Mouse (Mus musculus): Measurements from ENCODE around the gene 6430531B16Rik.

6430531B16Rik gene

DNA sequence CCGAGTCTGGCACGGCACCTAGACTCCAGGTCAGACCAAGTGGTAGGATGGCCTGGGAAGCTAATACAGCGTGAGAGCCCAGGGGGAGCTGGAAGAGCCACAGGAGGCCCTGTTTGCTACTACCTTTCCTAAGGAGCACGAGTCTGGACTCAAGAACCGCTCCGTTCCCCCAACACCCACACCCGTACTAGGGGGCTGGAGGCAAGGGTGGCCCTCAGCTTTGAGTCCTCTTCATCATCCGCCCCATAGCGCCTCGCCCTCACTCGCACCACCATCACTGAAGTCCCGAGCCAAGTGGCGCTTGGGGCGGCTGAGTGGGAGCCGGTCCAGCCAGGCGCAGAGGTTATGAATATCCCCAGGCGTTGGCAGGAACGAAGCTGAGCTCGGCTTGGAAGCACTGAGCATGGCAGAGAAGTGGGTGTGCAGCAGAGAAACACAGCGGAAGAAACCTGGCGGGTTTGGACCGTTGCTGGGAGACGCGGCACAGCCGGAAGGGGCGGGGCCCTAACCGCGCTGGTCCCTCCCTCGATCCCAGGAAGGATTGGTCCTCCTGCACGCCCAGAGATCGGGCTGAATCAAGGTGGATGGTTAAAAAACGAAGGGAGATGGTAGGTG is at the start of gene 6430531B16Rik:
6430531B16Rik (minus strand) TSS at position 478 of the 615 bp plus-strand sequence.
- peak; percentile 89 for DNase-seq (ENCODE audit: low spot score)

DNA sequence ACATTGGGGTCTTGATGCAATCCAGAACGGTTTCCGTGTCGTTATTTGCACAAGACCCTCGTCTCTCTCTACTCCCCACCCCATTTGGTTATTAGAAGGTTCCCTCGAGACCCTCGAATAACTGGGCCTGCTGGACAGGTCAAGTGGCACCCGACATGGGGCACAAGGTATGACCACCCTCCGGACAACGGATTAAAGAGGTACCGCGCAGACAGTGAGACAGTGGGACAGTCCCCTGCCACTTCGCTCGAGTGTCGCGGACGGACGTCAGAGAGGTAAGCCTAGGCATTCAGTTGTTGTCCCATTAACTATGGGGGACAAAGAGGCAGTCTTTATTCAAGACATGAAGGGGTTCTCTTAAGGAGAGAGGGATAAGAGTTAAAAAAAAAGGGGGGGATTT is 32.8 kb upstream of the 6430531B16Rik start:
- DNase-seq (ENCODE audit: low spot score), result no peak

DNA sequence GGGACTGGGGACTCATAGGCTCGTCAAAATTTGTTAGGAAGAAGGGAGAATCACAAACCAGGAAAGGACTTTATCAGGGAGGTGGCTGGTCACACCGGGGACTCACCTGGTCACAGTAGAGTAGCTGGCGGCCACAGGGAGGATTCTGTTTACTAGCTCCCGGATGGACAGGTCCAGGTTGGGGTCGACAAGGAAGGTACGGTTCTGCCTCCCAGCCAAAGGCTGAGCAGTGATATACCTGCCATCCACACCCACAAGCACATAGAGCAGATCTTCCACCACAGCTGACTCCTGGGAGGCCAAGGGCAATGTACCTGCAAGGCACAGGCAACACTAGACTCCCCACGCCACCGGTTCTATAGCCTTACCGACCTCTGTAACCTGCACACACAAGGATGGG is 29.2 kb upstream of the 6430531B16Rik start:
- no peak for DNase-seq (ENCODE audit: low spot score)

DNA sequence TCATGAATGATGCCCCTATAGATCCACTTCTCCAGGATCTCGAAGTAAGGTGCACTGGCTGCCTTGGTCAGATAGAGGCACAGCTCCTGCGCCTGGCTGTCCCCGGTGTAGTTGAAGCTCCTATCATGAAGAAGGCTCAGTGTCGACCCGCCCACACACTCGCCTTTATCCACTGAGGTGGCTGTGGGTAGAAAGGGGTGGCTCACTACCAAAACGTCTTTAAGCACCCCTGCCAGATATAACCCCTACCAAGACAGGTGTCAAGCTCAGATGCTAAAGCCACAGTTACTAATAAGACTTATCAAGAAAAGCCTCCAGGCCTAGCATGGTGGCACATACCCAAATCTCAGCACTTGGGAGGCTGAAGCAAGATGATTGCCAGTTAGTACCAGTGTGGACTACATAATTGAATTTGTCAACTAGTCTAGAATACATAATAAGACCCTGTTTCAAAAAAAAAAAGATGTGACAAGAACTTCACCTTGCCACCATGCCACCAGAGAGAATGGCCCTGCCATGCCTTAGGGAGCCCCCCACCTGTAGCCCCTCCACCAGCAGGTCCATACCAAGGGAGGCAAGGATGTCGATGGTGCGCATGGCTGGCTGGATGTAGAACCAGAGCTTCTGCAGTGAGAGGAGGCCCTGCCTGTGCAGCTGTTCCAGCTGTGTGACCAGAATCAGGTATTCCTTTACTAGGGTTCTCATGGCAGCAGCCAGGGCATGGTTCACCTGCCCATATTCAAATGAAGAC is 28.5 kb upstream of the 6430531B16Rik start:
- no peak for DNase-seq (ENCODE audit: low spot score)

DNA sequence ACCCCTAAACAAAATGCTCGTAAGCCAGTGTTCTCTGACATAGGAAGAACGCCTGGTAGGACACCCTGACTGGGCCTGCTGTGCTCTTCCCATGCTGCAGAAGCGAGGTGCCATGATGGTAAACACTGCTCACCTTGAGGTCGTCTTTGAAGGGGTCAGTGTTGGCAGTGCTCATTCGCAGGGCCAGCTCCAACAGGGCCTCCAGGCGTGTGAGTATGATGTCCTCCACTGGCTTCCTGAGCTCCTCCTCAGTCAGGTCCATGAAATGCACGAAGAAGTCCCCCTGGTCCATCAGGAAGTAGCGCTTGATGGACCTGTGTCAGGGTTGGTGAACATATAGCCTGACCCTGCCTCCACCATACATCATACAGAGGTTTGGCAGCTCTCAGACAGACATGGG is 26.1 kb upstream of the 6430531B16Rik start:
- DNase-seq (ENCODE audit: low spot score), result no peak

DNA sequence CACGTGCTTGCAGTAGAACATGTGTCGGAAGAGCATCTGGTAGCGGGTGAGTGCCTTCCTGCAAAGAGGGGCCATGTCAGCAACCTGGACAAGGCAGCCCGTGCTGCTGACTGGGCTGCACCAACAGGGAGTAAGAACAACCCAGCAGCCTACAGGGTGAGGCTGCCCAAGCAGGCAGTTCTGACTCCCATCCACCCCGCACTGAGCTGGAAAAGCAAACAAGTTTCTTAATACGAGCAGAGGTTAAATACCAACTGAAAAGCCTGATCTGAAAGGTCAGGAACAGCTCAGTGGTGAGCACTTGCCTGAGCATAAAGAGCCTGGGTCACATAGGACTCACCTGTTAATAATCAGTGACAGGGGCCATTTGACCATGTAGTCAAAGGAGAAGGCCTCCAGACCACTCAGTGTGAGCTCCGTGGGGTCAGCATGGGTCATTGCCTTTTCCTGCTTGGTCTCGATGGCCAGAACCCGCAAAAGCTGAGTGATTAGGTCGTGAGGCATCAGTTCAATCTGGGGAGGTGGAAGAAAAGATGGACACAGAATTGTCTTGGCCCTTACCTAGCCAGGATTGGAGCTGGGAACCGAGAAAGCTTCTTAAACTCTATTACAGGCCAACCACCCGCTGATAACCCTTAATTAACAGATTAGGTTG is 22.7 kb upstream of the 6430531B16Rik start:
- DNase-seq (ENCODE audit: low spot score), result peak; percentile 29

DNA sequence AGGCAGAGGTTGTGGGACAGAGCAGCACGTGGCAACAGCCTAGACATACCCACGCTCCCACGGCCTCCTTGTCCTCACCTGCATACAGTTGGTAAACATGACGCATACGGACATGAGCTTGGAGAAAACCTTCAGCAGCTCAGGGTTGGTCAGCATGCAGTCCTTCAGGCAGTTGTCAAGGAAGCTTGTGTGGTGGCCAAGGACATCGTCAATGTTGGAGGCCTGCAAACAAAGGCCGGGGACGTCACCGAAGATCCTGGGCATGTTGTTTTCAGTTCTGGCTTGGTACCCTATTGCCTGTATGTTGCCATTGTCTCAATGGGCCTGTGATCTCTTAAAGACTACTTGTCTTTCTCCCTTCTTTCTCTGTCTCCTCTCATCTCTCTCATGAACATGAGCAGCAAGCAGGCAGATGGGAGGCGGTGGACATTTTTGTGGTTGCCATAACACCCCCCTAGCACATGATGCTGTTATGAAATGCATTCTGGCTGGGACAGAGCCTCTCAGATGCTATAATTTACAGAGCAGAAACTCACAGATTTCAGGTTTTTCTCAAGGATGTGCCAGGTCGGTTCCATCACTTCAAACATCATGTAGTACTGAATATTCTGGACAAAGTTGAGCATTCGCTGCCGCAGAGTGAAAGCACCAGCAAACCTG is 20.3 kb upstream of the 6430531B16Rik start:
- DNase-seq (ENCODE audit: low spot score), result no peak

DNA sequence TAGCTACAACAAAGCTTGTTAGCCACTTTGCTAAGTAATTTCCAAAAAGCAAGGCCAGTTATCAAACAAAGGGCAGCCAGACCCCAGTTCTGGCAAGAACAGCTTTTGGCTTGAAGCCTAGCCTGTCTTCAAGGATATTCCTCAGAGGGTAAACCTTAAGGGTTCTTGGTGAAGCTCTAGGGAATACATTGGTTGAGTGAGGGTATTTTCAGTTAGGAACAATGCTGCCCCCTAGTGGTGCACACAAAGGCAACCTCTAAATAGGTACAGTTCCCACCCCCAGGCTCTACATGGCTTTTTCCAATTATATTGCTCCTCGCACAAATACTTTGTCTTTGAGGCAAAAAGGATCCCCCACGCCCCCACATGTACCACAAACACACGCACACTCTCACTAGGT is 16.1 kb upstream of the 6430531B16Rik start:
- DNase-seq (ENCODE audit: low spot score), result peak; percentile 81

DNA sequence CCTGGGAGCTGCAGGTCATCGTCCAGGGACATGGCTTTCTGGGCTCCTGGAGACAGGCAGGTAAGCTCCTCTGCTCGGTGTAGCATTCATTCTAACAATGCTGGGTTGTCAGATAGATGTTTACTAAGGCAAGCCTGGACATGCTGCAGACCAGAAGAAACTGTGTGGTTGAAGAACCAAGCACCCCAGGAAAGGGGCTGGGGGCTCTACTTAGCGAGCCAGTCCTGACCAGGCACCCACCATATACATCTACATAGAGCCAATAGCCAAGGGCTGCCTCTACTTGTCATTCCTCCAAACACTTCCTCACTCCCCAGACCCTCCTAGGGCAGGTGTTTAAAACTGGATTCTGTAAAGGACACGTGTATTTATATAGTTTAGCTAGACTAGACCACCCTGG is 15.6 kb upstream of the 6430531B16Rik start:
- no peak for DNase-seq (ENCODE audit: low spot score)

DNA sequence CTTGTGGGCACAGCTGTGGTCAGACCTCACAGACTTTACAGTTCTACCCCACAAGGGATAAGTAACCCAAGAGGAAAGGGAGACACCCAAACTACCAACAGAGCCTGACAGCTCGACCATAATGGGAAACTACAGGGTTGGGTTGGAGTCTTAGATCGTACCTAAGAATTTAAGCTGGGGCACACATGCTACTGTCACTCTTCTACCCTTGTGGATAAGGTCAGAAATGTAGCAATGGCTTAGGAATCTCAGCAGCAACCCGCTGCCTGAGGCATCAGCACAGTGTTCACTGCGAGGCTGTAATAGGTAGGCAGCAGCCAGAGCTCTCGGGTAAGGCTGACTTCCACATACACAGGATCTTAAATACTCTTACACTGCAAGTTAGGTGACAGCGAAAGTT is 15.0 kb upstream of the 6430531B16Rik start:
- DNase-seq (ENCODE audit: low spot score), result no peak

DNA sequence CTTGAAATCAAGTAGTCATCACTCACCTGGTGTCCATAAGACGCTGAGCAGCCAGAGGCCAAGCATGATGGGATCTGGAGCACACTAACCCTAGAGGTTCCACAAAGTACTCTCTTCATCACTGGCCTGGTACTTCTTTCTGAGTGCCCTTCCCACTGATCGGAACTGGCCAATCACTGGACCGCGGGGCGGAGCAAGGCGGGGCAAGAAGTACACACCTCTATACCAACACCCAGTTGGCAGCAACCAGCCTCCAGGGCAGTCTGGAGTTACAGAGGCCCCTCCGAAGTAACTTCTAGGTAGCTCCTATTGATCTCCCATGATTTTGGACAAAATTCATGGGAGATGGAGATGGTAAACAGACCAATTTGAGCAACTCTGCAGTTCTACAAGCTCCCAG is 13.9 kb upstream of the 6430531B16Rik start, which contains the start of gene Adam8:
Adam8 (minus strand) TSS at position 157 of the 400 bp plus-strand sequence.
- no peak for DNase-seq (ENCODE audit: low spot score)

DNA sequence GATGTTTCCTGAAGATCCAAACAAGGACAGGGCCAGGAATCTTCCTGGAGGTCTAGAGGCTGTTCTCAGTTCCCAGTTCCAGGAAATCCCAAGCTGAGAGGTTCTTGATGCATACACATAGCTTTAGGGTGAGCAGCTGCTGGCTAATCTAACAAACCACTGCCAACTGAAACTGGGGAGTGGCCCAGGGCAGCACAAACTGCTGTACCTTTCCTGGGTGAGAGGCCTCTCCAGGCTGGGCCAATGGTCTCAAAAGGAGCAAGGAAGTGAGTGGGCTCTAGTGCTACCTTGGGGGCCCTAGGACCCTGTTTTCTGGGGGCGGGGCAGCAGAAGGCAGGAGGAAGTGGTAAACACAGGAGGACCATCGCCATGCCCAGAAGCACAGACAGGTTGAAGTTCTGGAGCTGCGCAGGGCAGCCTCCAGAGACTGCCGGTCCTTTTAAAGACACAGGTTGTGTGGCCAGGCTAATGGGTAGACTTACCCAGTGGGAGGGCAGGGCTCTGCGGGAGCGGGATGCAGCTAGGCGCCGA is 12.4 kb upstream of the 6430531B16Rik start:
- no peak for DNase-seq (ENCODE audit: low spot score)

DNA sequence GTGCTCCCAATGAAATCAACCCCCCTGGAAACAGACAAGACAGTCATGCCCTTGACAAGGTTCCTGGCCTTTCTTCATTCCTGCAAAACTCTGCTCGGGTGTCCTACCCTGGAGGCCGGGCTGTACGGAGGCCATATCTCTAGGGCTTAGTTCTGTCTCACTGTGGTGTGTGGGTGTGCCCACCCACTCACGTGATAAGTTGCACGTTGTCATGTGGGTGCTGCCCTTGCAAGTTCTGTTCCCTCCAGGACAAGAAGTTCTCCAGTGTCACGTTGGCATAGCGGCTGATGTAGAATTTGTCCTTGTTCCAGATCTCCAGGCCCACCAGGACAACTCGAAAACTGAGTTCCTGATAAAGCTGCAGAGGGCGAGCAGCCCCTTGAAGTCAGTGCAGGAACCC is 9.7 kb upstream of the 6430531B16Rik start:
- DNase-seq (ENCODE audit: low spot score), result no peak

DNA sequence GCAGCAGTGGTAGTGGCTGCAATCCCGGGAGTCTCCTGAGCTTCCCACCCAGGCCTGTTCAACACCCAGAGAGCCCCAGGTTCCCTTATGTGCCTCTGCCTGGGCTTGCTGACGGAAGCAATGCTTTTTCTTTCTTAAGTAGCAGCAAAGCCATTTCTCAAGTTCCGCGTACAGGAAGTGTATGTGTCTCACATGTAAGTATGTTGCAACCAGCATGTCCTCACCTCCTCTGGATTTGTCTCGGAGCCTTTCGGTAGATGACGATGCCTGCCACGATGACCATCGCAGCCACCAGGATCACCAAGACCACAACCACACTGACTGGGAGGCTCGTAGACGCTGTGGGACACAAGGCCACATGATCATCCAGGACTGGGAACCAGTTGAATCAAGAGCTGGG is 6.0 kb upstream of the 6430531B16Rik start:
- no peak for DNase-seq (ENCODE audit: low spot score)

DNA sequence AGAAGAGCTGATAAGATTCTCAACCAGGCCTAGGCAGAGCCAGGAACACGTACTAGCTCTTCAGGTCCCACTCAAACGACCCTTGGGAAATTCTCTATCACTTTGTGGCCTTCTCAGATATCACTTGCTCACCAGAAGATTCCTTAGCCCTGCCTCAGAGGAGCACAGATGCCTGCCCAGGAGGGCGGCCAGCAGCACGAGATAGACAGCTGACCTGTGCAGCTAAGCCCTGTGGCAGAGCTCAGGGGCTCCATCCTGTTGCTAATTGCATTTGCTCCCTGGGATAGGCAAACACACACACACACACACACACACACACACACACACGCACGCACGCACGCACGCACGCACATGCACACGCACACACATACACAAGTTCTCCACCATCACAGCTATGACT is 3.5 kb upstream of the 6430531B16Rik start:
- no peak for DNase-seq (ENCODE audit: low spot score)

DNA sequence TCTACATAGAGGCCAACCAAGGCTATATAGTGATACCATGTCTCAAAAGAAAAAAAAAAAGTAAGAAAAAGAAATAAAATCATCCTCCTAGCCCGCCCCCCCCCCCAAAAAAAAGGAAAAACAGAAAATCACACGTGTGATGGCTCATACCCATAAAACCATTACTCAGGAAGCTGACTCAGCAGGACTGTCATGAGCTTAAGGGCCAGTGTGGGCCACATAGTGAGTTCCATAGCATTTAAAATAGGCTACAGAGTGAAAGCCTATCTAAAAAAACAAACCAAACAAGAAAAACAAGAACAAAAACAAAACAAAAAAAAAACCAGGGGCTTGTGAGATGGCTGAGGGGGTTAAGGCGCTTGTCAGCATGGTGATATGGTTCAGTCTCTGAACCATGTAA is 2.2 kb upstream of the 6430531B16Rik start:
- DNase-seq (ENCODE audit: low spot score), result no peak

DNA sequence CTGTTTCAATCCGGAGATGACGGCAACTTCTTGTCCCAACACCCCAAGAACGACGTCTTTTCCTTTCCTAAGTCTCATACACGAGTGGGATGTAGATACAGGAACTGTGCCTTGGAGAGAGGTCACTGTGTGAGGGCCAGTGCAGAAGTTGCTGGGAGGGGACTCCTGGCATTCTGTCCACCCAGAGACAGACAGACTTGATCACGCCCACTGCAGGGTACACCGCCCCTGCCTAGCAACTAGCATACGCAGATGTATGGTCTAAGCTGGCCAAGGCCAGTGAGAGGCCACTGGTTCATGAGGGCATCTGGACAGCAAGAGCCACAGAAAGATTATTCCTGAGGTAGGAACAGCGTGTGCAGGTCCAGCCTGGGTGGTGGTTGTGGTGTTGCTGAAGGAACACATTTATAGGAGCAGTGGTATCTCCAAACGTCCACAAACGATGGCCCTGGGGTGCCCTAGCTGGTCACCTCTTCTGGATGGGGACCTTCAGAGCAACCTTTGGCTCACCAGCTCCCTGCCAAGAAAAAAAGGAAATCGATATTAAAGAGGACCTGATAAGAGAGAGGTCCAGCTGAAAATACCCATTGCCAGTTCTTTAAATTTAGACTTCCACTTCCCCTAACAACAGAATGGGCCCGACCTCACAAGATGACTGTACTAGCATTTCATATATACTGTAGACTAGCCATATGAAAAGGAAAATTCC is 610 bp upstream of the 6430531B16Rik start:
- DNase-seq (ENCODE audit: low spot score), result peak; percentile 31

DNA sequence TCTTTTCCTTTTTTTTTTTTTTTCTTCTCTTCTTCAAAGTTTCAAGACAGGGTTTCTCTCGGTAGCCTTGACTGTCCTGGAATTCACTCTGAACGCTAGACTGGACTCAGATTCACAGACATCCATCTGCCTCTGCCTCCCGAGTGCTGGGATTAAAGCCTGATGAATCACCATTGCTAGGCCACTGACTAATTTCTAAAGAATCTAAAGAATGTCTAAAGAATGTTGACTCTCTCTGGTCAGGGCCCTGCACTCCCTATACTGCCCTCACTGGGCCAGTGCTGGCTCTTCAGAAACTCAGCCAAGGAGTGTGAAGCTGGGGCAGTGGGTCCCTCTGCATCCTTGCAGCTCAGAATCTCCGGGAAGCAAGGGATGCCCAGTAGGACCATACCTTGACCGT is 3.1 kb downstream of the 6430531B16Rik start:
- no peak for DNase-seq (ENCODE audit: low spot score)

DNA sequence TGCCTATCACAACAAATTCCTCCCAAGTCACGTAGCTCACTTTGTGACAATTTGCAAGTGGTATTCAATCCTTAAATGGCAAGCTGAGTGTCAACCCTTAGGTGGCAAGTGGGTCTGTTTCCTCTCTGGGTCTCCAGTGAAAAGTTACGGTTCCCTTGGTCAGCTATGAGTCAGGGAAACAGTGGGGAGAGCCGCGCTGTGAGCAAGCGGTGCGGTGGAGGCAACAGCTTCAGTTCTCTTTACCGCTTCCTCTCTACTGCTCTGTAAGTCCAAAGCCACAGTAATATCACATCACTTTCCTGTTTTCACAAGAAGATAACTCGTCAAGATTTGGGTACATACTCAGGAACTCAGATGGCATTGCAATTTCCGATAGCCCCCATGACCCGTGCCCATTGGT is 4.2 kb downstream of the 6430531B16Rik start:
- DNase-seq (ENCODE audit: low spot score), result no peak

DNA sequence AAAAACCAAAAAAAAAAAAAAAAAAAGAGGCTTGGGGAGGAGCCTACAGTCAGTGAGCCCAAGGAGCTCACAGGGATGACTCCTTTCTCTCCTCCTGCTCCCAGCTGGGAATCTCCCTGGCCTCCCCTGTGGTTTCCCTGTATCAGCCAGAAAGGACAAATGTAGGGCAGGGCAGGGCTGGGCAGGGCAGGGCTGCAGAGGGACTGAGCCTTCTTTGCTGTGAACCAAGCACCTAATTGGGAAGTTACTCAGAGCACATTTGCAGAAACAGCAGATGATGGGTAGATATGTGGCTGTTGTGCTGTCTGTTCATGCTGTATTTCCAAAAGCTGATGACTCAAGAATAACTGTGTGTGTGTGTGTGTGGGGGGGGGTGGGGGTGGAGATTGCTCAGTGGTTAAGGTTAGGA is 5.6 kb downstream of the 6430531B16Rik start:
- no peak for DNase-seq (ENCODE audit: low spot score)

DNA sequence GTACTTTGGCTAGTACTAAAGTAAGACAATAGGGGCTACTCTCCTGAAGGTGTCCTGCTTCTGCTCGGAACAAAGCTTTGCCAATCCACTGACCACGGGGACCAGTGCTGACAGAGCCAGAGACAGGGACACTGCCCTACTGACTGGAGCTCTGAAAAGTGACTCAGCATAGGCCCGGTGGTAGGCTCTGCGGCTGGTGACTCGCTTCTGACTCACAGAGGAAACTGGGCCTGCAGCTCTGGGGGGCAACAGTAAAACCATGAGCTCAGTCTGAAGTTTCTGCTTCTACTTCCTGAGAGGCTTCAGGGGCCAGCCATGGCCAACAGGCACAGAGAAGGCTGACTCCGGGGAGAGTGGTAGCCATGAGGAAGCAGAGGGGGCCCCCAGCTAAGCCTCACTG is 7.1 kb downstream of the 6430531B16Rik start:
- DNase-seq (ENCODE audit: low spot score), result no peak

DNA sequence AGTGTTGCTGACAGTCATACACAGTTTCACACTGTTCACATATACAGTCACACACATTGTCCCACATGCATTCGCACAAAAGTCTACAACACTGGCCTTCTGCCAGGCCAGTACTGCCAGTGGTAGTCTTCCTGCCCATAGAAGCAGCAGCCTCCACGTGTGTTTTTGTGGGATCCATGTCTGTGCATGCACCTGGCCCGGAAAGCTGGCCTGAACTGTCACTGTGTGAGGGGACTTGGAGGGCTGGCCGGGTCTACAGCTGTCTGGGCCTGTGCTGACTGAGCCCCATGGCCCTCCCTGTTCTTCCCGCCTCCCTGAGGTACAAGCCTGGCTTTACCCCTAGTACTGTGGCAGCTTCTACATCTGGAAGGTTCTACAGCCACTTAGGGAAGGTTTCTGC is 7.6 kb downstream of the 6430531B16Rik start:
- no peak for DNase-seq (ENCODE audit: low spot score)

Data from embryo, embryonic 10.5 days (tissue).